Mouse (Mus musculus) Patski (cell line): ENCODE measurements around the gene Cerk. TPM values are rescaled to one million over a fixed set of nuclear protein-coding genes. Genes with fewer than 3 reads are reported as not detected.
A peak's percentile ranks its signal among the peaks of the same experiment; 100 is the strongest.

Source experiments
- ATAC-seq: fragments of 100-300 bp; one replicate; pipeline ENCODE4 v1.8.0; 2021
- CTCF ChIA-PET: fragments of 350-600 bp; sonication (Branson Sonifier 250); formaldehyde crosslinking; loops from one replicate; lab custom pipeline; 2022; ENCODE audit warnings: inconsistent platforms; lab: Charles Lee
- POLR2A ChIA-PET: fragments of 350-600 bp; sonication (Branson Sonifier 250); formaldehyde crosslinking; loops from one replicate; lab custom pipeline; 2022; ENCODE audit warnings: antibody characterized with exemption, inconsistent platforms; lab: Charles Lee
- DNase-seq: peaks from one replicate; pipeline ENCODE4 v3.0.0-alpha.2; 2011; ENCODE audit warnings: low read depth, low spot score
- H3K27me3 ChIP-seq: fragments of 371-371 bp; one replicate; pipeline ENCODE4 v1.5.1; 2021
- CTCF ChIP-seq: fragments of 100-300 bp; IDR thresholded peaks from one replicate; pipeline ENCODE4 v1.5.1; 2021
- in situ Hi-C: fragments of 300-500 bp; cut with MboI; formaldehyde crosslinking; loops from 3 replicates; pipeline ENCODE4 v1.11.1; 2018; ENCODE audit warnings: low pct_unique_long_range_greater_than_20kb, mixed read lengths
- polyA plus RNA-seq: library from polyadenylated mRNA; unstranded; gene quantifications from one replicate; pipeline ENCODE4 v1.2.3, GENCODE M21; 2021

Gene Cerk
- polyA plus RNA-seq, 1 experiment from 2014 or later, result 46.2 TPM

DNA sequence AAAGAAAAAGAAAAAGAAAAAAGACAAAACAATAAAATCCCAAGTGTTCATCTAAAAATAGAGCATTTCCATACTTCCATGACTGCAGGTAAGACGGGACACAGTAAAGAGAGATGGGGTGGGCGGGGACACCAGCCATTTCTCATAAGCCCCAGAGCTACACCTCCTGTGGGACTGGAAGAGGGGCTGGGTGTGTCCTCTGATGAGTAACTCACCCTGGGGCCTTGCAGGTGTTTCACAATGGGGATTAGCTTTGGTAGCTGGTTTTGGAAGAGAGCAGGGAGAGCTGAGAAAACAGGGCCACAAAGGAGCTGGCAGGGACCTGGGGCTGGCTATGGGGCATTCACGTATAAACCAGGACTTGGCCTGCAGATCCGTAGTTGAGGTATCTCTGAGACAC lies 35.3 kb downstream of the Cerk start:
- CTCF ChIA-PET, result interaction anchor here (2.0 kb wide), 1 partner anchor 11 kb away, joined by 11 read pairs; no protein-coding TSS in a partner anchor
- DNase-seq (no peak), ATAC-seq (no peak)
- POLR2A ChIA-PET, result no interaction called here
- no peak for TF ChIP-seq CTCF
- H3K27me3 ChIP-seq, result no peaks in the 10 kb centered on the region
- in situ Hi-C loops, result no loop called here

DNA sequence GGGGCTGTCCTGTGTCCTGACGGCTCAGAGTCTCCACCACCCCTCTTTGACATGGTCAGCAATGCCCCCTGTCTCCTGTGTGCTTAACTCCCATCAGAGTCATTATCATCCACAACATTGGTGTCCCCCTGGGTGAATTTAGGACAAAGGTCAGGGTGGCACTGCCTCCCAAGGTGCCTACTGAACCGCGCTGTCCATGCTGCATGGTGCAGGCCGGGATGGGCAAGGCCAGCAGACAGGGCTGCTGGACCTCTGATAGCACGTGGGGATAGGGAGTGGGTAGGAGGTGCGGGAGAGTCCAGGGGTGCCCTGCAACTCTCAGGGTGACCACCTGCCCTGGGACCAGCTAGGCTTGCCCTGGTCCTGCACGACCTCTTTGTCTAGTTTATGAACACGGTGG lies 39.0 kb downstream of the Cerk start:
- DNase-seq (no peak), ATAC-seq (no peak)
- CTCF ChIA-PET, result no interaction called here
- POLR2A ChIA-PET, result no interaction called here
- in situ Hi-C loops, result no loop called here
- H3K27me3 ChIP-seq, result no peaks in the 10 kb centered on the region
- TF ChIP-seq CTCF, result no peak

DNA sequence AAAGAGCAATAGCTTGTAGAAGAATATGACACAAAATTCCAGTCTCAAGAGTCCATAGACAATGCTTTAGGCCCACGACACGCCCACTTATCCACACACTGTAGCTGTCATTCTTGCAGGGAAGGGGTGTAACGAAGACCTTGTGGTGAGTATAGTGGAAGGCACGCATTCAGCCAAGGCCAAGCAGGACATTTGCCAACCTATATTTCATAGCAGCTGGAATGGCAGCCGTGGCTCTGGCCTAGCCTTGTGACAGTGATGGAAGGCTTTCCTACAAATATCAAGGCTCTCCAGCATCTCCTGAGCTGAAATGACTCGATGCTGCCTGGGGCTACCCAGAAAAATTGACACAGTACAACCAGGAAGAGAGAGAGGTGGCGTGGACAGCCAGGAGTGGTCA lies 40.9 kb downstream of the Cerk start:
- no peaks in the 10 kb centered on the region for H3K27me3 ChIP-seq
- ATAC-seq, result no peak
- in situ Hi-C loops, result no loop called here
- DNase-seq, result no peak
- no peak for TF ChIP-seq CTCF
- POLR2A ChIA-PET, result no interaction called here
- CTCF ChIA-PET, result interaction anchor here (0.9 kb wide), 1 partner anchor 7 kb away, joined by 3 read pairs; no protein-coding TSS in a partner anchor

DNA sequence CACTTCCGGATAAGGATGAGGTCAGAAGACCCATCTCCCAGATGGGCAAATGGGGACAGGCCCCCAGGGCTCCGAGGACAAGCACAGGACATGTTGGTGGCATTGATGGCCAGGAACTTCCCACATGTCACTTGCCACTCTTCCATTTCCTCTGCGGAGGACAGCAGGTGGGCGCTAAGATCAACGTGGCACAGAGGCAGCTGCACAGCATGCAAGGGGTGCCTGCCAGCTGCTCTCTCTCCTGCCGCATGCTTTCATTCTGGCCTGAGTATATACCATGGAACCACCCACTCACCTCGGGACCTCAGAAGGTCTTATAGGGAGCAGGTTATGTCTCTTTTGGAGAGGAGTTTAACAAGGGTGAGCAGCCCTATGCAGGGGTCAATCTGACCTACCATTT lies 41.4 kb downstream of the Cerk start:
- TF ChIP-seq CTCF, result no peak
- ATAC-seq (no peak), DNase-seq (no peak)
- ChIA-PET POLR2A (no interaction called here), CTCF (no interaction called here)
- no peaks in the 10 kb centered on the region for H3K27me3 ChIP-seq
- in situ Hi-C loops, result loop anchor here (5.0 kb wide), 1 partner anchor 58 kb away; no protein-coding TSS in a partner anchor

DNA sequence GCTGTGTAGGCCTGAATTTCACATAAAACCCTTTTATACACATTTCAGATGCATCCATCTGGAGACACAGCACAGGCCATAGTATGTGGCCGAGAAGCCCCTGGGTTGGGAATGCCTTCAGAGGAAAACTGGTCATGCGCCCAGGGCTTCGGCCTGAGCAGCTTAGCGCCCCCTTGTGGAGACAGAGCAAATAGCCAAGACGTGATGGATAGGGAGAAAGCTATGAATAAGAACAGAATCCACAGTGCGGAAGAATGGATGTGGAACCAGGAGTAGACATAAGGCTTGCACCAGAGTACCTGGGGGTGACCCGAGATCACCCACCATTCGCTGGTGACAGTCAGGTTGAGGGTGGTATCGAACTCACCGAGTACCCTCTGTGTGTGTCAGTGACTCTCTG lies 45.6 kb downstream of the Cerk start:
- ATAC-seq (peak; percentile 55), DNase-seq (no peak)
- ChIA-PET CTCF (interaction anchor here (0.8 to 2.4 kb wide), 28 partner anchors 10 to 230 kb away, joined by 3 to 11 read pairs (median 4); no protein-coding TSS in a partner anchor), POLR2A (interaction anchor here (0.6 kb wide), 1 partner anchor 18 kb away, joined by 3 read pairs; no protein-coding TSS in a partner anchor)
- in situ Hi-C loops, result loop anchor here (5.0 kb wide), 1 partner anchor 62 kb away; no protein-coding TSS in a partner anchor
- no peak for TF ChIP-seq CTCF
- no peaks in the 10 kb centered on the region for H3K27me3 ChIP-seq

DNA sequence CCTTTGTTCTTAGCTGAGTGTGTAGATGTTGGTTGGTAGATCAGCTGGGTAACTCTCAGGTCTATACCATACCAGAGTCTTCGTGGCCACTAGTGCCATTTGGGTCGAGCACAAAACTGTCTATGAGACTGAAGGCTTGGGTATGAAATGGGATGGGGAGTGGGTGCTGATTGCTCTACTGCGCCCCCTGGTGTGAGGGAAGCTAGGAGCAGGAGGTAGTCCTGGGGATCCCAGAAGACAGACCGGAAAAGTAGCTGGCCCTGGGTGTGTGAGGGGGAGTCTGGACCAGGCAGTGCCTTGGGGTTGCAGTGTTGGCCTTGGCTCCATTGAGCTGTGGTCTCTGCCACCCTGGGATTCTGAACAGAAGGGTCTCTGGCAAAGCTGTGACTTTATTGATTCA lies 48.3 kb downstream of the Cerk start:
- in situ Hi-C loops, result no loop called here
- DNase-seq (no peak), ATAC-seq (no peak)
- POLR2A ChIA-PET, result no interaction called here
- CTCF ChIA-PET, result interaction anchor here (0.9 to 2.3 kb wide), 5 partner anchors 8 to 96 kb away, joined by 3 to 9 read pairs (median 5); no protein-coding TSS in a partner anchor
- no peaks in the 10 kb centered on the region for H3K27me3 ChIP-seq
- no peak for TF ChIP-seq CTCF

DNA sequence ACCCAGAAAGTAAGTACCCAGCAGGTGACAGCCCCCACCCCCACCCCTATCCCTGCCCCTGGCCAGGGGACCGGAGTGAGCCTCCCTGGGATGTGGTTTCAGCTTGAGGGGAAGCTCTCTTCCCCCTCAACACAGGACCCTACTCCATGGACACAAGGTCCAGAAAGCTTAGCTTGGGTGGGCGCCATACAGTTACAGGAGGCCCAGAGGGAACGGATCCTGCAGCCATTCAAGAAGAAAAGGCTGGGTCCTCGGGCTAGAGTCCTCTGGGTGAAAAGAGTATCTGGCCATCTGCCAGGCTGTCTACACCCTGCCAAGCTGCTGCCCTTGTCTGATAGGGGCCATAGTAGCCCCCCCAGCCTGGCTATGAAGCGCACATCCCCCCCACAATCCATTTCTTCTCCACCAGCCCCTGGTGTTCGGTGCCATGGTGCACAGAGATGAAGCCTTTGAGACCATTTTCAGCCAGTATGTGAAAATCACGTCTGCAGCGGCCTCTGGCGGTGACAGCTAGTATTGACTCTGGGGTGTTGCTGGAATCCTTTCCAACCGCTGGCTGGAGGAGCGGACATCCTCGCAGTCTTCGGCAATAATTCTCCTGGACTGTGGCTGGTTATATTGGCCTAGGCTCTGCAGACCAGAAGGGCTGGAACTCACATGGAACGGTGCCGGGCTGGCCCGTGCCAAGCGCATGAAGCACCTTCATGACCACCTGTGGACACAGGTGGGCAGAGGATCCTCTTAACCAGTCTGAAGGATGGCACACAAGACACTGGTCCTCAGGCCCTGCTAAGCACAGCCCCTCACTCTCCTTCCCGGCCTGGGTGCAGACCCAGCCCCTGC lies 50.8 kb downstream of the Cerk start:
- TF ChIP-seq CTCF, result no peak
- no peak for DNase-seq
- in situ Hi-C loops, result no loop called here
- CTCF ChIA-PET, result interaction anchor here (0.6 to 1.7 kb wide), 8 partner anchors 17 to 221 kb away, joined by 3 to 5 read pairs (median 3); no protein-coding TSS in a partner anchor
- H3K27me3 ChIP-seq, result no peaks in the 10 kb centered on the region
- POLR2A ChIA-PET, result interaction anchor here (0.6 kb wide), 1 partner anchor 54 kb away, joined by 4 read pairs; no protein-coding TSS in a partner anchor
- ATAC-seq, result no peak

DNA sequence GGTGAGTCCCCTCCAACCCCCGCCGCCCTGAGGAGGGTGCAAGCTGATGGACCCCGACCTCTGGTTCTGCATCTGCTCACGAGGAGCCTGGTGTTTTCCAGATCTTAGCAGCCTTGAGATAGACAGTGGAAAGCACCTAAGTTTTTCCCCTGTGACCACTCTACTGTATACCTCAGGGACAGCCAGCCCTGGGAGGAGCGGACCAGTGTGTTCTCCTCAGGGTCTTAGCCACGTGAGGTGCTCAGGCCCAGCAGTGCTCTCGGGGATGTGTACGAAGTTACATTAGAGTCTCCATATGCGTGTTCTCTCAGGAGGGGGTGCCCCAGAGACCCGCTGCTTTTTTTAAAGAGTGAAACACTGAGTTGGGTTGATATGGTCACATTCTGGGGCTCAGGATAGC lies 55.3 kb downstream of the Cerk start:
- DNase-seq (no peak), ATAC-seq (no peak)
- CTCF ChIA-PET, result interaction anchor here (3.5 kb wide), 1 partner anchor 9 kb away, joined by 11 read pairs; no protein-coding TSS in a partner anchor
- no peak for TF ChIP-seq CTCF
- POLR2A ChIA-PET, result no interaction called here
- in situ Hi-C loops, result no loop called here
- no peaks in the 10 kb centered on the region for H3K27me3 ChIP-seq

DNA sequence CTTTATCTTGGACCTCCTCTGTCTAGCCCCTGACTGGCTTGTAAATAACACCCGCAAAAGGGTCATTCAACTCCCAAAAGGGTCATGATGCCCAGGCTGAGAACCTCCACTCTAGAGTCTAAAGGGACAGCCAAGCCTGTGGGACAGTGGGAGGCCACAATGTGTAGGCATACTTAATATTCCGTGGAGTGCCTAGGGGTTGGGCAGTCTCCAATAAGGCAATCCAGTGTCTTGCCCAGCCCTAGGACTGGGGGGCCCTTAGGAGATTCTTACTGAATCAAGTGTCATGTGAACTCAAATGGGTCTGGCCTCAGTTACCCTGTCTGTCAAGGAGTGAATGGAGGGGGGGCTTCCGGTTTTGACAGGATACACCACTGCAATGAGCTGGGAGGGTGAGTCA lies 56.9 kb downstream of the Cerk start:
- ATAC-seq (no peak), DNase-seq (no peak)
- no peak for TF ChIP-seq CTCF
- CTCF ChIA-PET, result interaction anchor here (0.9 to 3.5 kb wide), 3 partner anchors 11 to 86 kb away, joined by 3 to 11 read pairs (median 4); no protein-coding TSS in a partner anchor
- POLR2A ChIA-PET, result no interaction called here
- in situ Hi-C loops, result no loop called here
- H3K27me3 ChIP-seq, result no peaks in the 10 kb centered on the region

DNA sequence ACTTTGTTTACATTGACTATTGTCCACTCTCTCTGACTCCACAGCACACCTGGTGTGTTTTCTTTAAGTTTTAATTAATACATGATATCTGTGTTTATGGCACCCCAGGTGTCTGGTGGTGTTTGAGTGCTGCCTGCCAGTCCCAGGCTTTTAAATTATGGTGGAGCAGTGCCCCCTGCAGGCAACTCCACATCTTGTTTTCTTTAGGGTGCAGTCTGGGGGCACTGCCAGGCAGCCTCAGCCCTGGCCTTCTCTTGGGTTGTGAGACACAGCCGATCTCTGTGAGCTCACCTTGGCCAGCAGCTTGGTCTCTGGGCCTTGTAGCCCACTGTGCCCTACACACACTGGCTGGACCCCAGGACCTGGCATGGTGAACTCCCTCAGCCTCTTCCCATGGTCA lies 61.6 kb downstream of the Cerk start:
- ChIA-PET CTCF (interaction anchor here (1.0 to 9.9 kb wide), 7 partner anchors 13 to 211 kb away, joined by 3 to 64 read pairs (median 4); partner anchors contain the start of gene Gramd4), POLR2A (no interaction called here)
- H3K27me3 ChIP-seq, result no peaks in the 10 kb centered on the region
- TF ChIP-seq CTCF, result no peak
- no peak for DNase-seq
- in situ Hi-C loops, result loop anchor here (5.0 kb wide), 2 partner anchors 72 to 212 kb away; no protein-coding TSS in a partner anchor
- no peak for ATAC-seq
